Mouse (Mus musculus) urinary bladder, postnatal 10 days (tissue): ENCODE measurements around the gene Snx3.
A peak's percentile ranks its signal among the peaks of the same experiment; 100 is the strongest.

Experiments used
- DNase-seq: peaks from one replicate; pipeline ENCODE4 v3.0.0; 2022; ENCODE audit warnings: low spot score

Snx3 gene

GRCm38 (mm10) chr10:42501775-42502348 lies at the start of gene Snx3:
Gene Snx3, plus strand, starts transcription at chr10:42502030.
- peak; percentile 83 for DNase-seq

GRCm38 (mm10) chr10:42454266-42454665 lies 47.6 kb upstream of the Snx3 start:
- no peak for DNase-seq

GRCm38 (mm10) chr10:42454690-42455089 lies 47.1 kb upstream of the Snx3 start:
- DNase-seq: no peak

GRCm38 (mm10) chr10:42455981-42456380 lies 45.8 kb upstream of the Snx3 start:
- no peak for DNase-seq

GRCm38 (mm10) chr10:42457557-42458191 lies 44.2 kb upstream of the Snx3 start:
- no peak for DNase-seq

- DNase-seq: no peak
These were observed 37.6 kb upstream of the Snx3 start for GRCm38 (mm10) chr10:42464224-42464623.

- DNase-seq: no peak
These were observed 37.0 kb upstream of the Snx3 start for GRCm38 (mm10) chr10:42464805-42465204.

GRCm38 (mm10) chr10:42474946-42475514 lies 26.8 kb upstream of the Snx3 start:
- no peak for DNase-seq

GRCm38 (mm10) chr10:42476774-42477475 lies 24.9 kb upstream of the Snx3 start:
- DNase-seq: no peak

- no peak for DNase-seq
These were observed 24.1 kb upstream of the Snx3 start for GRCm38 (mm10) chr10:42477550-42478340.

GRCm38 (mm10) chr10:42478341-42478720 lies 23.5 kb upstream of the Snx3 start, which contains the start of gene Afg1l:
Gene Afg1l, minus strand, starts transcription at chr10:42478565.
- DNase-seq: peak; percentile 81

GRCm38 (mm10) chr10:42480719-42481118 lies 21.1 kb upstream of the Snx3 start:
- no peak for DNase-seq

- DNase-seq: no peak
These were observed 13.1 kb upstream of the Snx3 start for GRCm38 (mm10) chr10:42488606-42489296.

GRCm38 (mm10) chr10:42491158-42491557 lies 10.7 kb upstream of the Snx3 start:
- no peak for DNase-seq

- no peak for DNase-seq
These were observed 9.6 kb upstream of the Snx3 start for GRCm38 (mm10) chr10:42492027-42492771.

- DNase-seq: no peak
These were observed 8.8 kb upstream of the Snx3 start for GRCm38 (mm10) chr10:42493000-42493399.

- DNase-seq: no peak
These were observed 1.2 kb upstream of the Snx3 start for GRCm38 (mm10) chr10:42500611-42501010.

- no peak for DNase-seq
These were observed 669 bp upstream of the Snx3 start for GRCm38 (mm10) chr10:42501161-42501560.

- DNase-seq: peak; percentile 18
These were observed 700 bp downstream of the Snx3 start for GRCm38 (mm10) chr10:42502349-42503111.

- DNase-seq: no peak
These were observed 2.4 kb downstream of the Snx3 start for GRCm38 (mm10) chr10:42504096-42504710.
